Mouse (Mus musculus) hindbrain, embryonic 15.5 days (tissue): Measurements from ENCODE around the gene Polr3a. TPM values are rescaled to one million over a fixed set of nuclear protein-coding genes. Genes with fewer than 3 reads are reported as not detected.
"Not testable (repeated sequence)": the region's sequence is repeated elsewhere in the genome, so short reads cannot be mapped to it uniquely, and the experiment has no call there.

Experiments used
- ATAC-seq: fragments of 200-750 bp; cut with Nextera tagmentation; 2 replicates; pipeline ENCODE4 v1.8.0; 2017; ENCODE audit warnings: low read depth, moderate number of reproducible peaks, moderate TSS enrichment; ENCODE audit not compliant: low FRiP score
- H3K27ac ChIP-seq: fragments of 300-500 bp; sonication (generic); replicated peaks from 2 replicates; pipeline ENCODE4 v1.5.1; 2015; ENCODE audit warnings: mild to moderate bottlenecking, inconsistent platforms
- H3K27me3 ChIP-seq: fragments of 300-500 bp; sonication (generic); 2 replicates; pipeline ENCODE4 v1.6.1; 2015; ENCODE audit warnings: control low read depth, inconsistent platforms
- H3K36me3 ChIP-seq: fragments of 300-500 bp; sonication (generic); 2 replicates; pipeline ENCODE4 v1.6.1; 2015; ENCODE audit warnings: control low read depth, inconsistent platforms
- H3K4me1 ChIP-seq: fragments of 300-500 bp; sonication (generic); replicated peaks from 2 replicates; pipeline ENCODE4 v1.6.1; 2015; ENCODE audit warnings: control low read depth, inconsistent platforms
- H3K4me2 ChIP-seq: fragments of 300-500 bp; sonication (generic); 2 replicates; pipeline ENCODE4 v1.6.1; 2015; ENCODE audit warnings: moderate library complexity, mild to moderate bottlenecking, inconsistent platforms
- H3K4me3 ChIP-seq: fragments of 300-500 bp; sonication (generic); 2 replicates; pipeline ENCODE4 v1.5.1; 2015; ENCODE audit warnings: mild to moderate bottlenecking, inconsistent platforms
- H3K9ac ChIP-seq: fragments of 300-500 bp; sonication (generic); 2 replicates; pipeline ENCODE4 v1.6.1; 2015; ENCODE audit warnings: inconsistent platforms
- H3K9me3 ChIP-seq: fragments of 300-500 bp; sonication (generic); 2 replicates; pipeline ENCODE4 v1.6.1; 2016; ENCODE audit warnings: control low read depth, inconsistent platforms
- whole genome bisulfite sequencing: fragments of 180-500 bp; shearing (Covaris S2); methylation state at CpG from one replicate; pipeline ENCODE4 v1.1.7; 2015; 5-methylcytosine and 5-hydroxymethylcytosine counted together
- polyA plus RNA-seq: library from polyadenylated mRNA; unstranded; fragments of >200 nt; fragmentation: Nextera tagmentation; extraction: Ambion mirVana; gene quantifications from 2 replicates; pipeline ENCODE4 v1.2.1, GENCODE M21; 2015

Polr3a gene
- polyA plus RNA-seq, 1 experiment from 2014 or later, result 18.0 TPM

- ATAC-seq, result peak; percentile 90
- under 1% methylated on average over 64 of the region's 64 CpGs for WGBS
- H3K9ac ChIP-seq, result peak overlapping the region; percentile 88
Measured at GRCm38 (mm10) chr14:24490468-24491265, 3.8 kb upstream of the Polr3a start.

GRCm38 (mm10) chr14:24489772-24490171 lies 2.9 kb upstream of the Polr3a start:
- H3K4me3 ChIP-seq, ATAC-seq, H3K27me3 ChIP-seq, H3K27ac ChIP-seq, H3K9me3 ChIP-seq, H3K9ac ChIP-seq: not testable (repeated sequence)
- Histone ChIP-seq H3K4me1 (peaks cover 53% of the 10 kb centered on the region), H3K4me2 (peak overlapping the region; percentile 85; the same call in 1 of the 2 replicates), H3K36me3 (peaks cover 22% of the 10 kb centered on the region)
- 90% methylated on average over 7 of the region's 7 CpGs for WGBS

More at GRCm38 (mm10) chr14:24490468-24491265, 3.8 kb upstream of the Polr3a start:
- H3K4me1 ChIP-seq, result peaks cover 51% of the 10 kb centered on the region
- H3K27me3 ChIP-seq, result no peaks in the 10 kb centered on the region
- peak overlapping the region; percentile 79 for H3K27ac ChIP-seq
- H3K36me3 ChIP-seq, result peaks cover 29% of the 10 kb centered on the region
- H3K9me3 ChIP-seq, result no peaks in the 10 kb centered on the region
- H3K4me2 ChIP-seq, result peak overlapping the region; percentile 85
- peak overlapping the region; percentile 64 for H3K4me3 ChIP-seq

- Histone ChIP-seq H3K27ac (peak overlapping the region; percentile 64), H3K9ac (peak overlapping the region; percentile 79), H3K4me3 (peak overlapping the region; percentile 96), H3K9me3 (no peaks in the 10 kb centered on the region), H3K4me2 (peak overlapping the region; percentile 80), H3K36me3 (peaks cover 31% of the 10 kb centered on the region), H3K27me3 (no peaks in the 10 kb centered on the region), H3K4me1 (peaks cover 19% of the 10 kb centered on the region)
- no peak for ATAC-seq
- 10% methylated on average over 13 of the region's 13 CpGs for WGBS
Measured at GRCm38 (mm10) chr14:24486241-24486767, 554 bp downstream of the Polr3a start.

- Histone ChIP-seq H3K36me3 (peaks cover 75% of the 10 kb centered on the region), H3K4me1 (no peaks in the 10 kb centered on the region), H3K9me3 (no peaks in the 10 kb centered on the region), H3K4me3 (no peak overlapping the region), H3K27ac (no peak overlapping the region), H3K9ac (no peak overlapping the region), H3K27me3 (no peaks in the 10 kb centered on the region), H3K4me2 (no peak overlapping the region)
- WGBS, result 95% methylated on average over 6 of the region's 6 CpGs
- ATAC-seq, result no peak
Measured at GRCm38 (mm10) chr14:24468806-24469205, 18.1 kb downstream of the Polr3a start.

- Histone ChIP-seq H3K27ac (no peak overlapping the region), H3K4me1 (no peaks in the 10 kb centered on the region), H3K36me3 (peaks cover 95% of the 10 kb centered on the region), H3K9me3 (no peaks in the 10 kb centered on the region), H3K4me2 (no peak overlapping the region), H3K9ac (no peak overlapping the region), H3K4me3 (no peak overlapping the region), H3K27me3 (no peaks in the 10 kb centered on the region)
- ATAC-seq, result no peak
- WGBS, result 89% methylated on average over 3 of the region's 3 CpGs
Measured at GRCm38 (mm10) chr14:24458191-24458590, 28.7 kb downstream of the Polr3a start.

- H3K4me1 ChIP-seq, H3K4me3 ChIP-seq, H3K27ac ChIP-seq, H3K9ac ChIP-seq, H3K27me3 ChIP-seq, H3K4me2 ChIP-seq, H3K9me3 ChIP-seq, ATAC-seq: not testable (repeated sequence)
- WGBS, result 92% methylated on average over 4 of the region's 4 CpGs
- H3K36me3 ChIP-seq, result peaks cover 13% of the 10 kb centered on the region
Measured at GRCm38 (mm10) chr14:24443529-24443928, 43.3 kb downstream of the Polr3a start.

Other genes starting within 250 kb of the Polr3a start
- gene Dlg5, start 241.1 kb downstream of the Polr3a start, polyA plus RNA-seq, result 20.0 and 20.6 TPM in 2 replicates
- gene E330034G19Rik, start 193.8 kb downstream of the Polr3a start, polyA plus RNA-seq, result 0.12 TPM in 1 of 2 replicates, not detected in the other
- 520 and 607 TPM in 2 replicates for gene Rps24, start 67 bp upstream of the Polr3a start, polyA plus RNA-seq